Comparison of ENCODE assay signal across 27 mouse cellular contexts in genomic region chr12:110367102-110367501, GRCm38 (mm10).
DNase-seq lines count a peak whose midpoint lies in the region; ATAC-seq and TF ChIP-seq lines count a peak whose summit lies in the region.
"Had no signal": no experiment of that assay in that cellular context is flagged by ENCODE, and none has a peak within 500 bp of the region (broad histone marks: within the 10 kb centered on the region; RNA-seq: fewer than 3 reads in every experiment).

No protein-coding gene starts in this region.

- no peaks in the 10 kb centered on the region for H3K9me3 ChIP-seq in stomach, postnatal 0 days (ENCODE audit: control insufficient read depth, low read length)
- H3K9me3 ChIP-seq: forebrain, embryonic 15.5 days; heart, embryonic 10.5 days; heart, embryonic 15.5 days; hindbrain, embryonic 12.5 days; midbrain, embryonic 10.5 days had no signal

- no peak for TF ChIP-seq EP300 in heart, adult 2 months (IDR thresholded peaks at IDR 0.05; ENCODE audit: insufficient read depth, low read depth, low read length)
- no peak for TF ChIP-seq EP300 in stomach, postnatal 0 days (optimal IDR thresholded peaks at IDR 0.05)

- ATAC-seq in stomach, postnatal 0 days (ENCODE audit: low FRiP score, low TSS enrichment): no peak
- ATAC-seq: forebrain, embryonic 15.5 days had no signal

- no peak overlapping the region for H3K4me3 ChIP-seq in heart, adult 2 months
- no peak overlapping the region for H3K4me3 ChIP-seq in layer of hippocampus, adult 2 months
- H3K4me3 ChIP-seq in stomach, postnatal 0 days (ENCODE audit: low read depth, low read length): no peak overlapping the region
- H3K4me3 ChIP-seq: embryonic facial prominence, embryonic 12.5 days; forebrain, embryonic 15.5 days; heart, embryonic 10.5 days; heart, embryonic 15.5 days; hindbrain, embryonic 12.5 days; midbrain, embryonic 10.5 days had no signal

- no peak overlapping the region for H3K9ac ChIP-seq in heart, adult 2 months (ENCODE audit: low read depth, low read length)
- no peak overlapping the region for H3K9ac ChIP-seq in stomach, postnatal 0 days (ENCODE audit: low read length)
- H3K9ac ChIP-seq: embryonic facial prominence, embryonic 12.5 days; forebrain, embryonic 15.5 days; heart, embryonic 15.5 days; hindbrain, embryonic 12.5 days; liver, embryonic 14.5 days had no signal

- DNase-seq in heart, adult 2 months: no peak
- no peak for DNase-seq in heart, adult 18-20 months
- DNase-seq in layer of hippocampus, adult 2 months (ENCODE audit: low spot score in 2 of 2): no peak
- no peak for DNase-seq in layer of hippocampus, postnatal 14 days (ENCODE audit: low spot score in 2 of 2)
- DNase-seq in ES-CJ7 (ENCODE audit: low read depth, low spot score): peak; percentile 50
- no peak for DNase-seq in stomach, postnatal 0 days (ENCODE audit: low spot score)
- DNase-seq in cerebellum, postnatal 36 days: no peak
- DNase-seq: adrenal gland, postnatal 14 days; cerebellum, adult 11 months; cerebellum, adult 9-10 months; embryo, embryonic 11 days; gastrocnemius, postnatal 10 days; kidney, adult 2 months; kidney, postnatal 10 days; layer of hippocampus, adult 9-11 months; liver; lung, adult 2 months; lung, postnatal 14 days; right cerebral cortex, postnatal 14 days; thymus, postnatal 14 days had no signal

- no peaks in the 10 kb centered on the region for H3K27me3 ChIP-seq in heart, adult 2 months (ENCODE audit: control insufficient read depth, insufficient read depth, low read length)
- no peaks in the 10 kb centered on the region for H3K27me3 ChIP-seq in stomach, postnatal 0 days (ENCODE audit: control insufficient read depth, insufficient read depth, low read length)

- no peak overlapping the region for H3K4me2 ChIP-seq in stomach, postnatal 0 days (replicated peaks; ENCODE audit: low read depth)
- H3K4me2 ChIP-seq: embryonic facial prominence, embryonic 12.5 days; forebrain, embryonic 15.5 days; heart, embryonic 15.5 days; hindbrain, embryonic 12.5 days had no signal

- 92% methylated on average over 6 of the region's 6 CpGs for WGBS in heart, adult 2 months
- 96% methylated on average over 6 of the region's 6 CpGs for WGBS in stomach, postnatal 0 days

- no peaks in the 10 kb centered on the region for H3K79me2 ChIP-seq in heart, adult 2 months (replicated peaks; ENCODE audit: control insufficient read depth, insufficient read depth, low read length)

- H3K4me1 ChIP-seq in heart, adult 2 months (ENCODE audit: control insufficient read depth, insufficient read depth, low read length): no peaks in the 10 kb centered on the region
- H3K4me1 ChIP-seq in stomach, postnatal 0 days (replicated peaks; ENCODE audit: control insufficient read depth, insufficient read depth): no peaks in the 10 kb centered on the region
- H3K4me1 ChIP-seq: embryonic facial prominence, embryonic 12.5 days; forebrain, embryonic 15.5 days; heart, embryonic 10.5 days; heart, embryonic 15.5 days; midbrain, embryonic 10.5 days had no signal

- no peak for TF ChIP-seq POLR2A in heart, adult 2 months (IDR thresholded peaks at IDR 0.05; ENCODE audit: insufficient read depth, low read depth, low read length)

- no peaks in the 10 kb centered on the region for H3K36me3 ChIP-seq in heart, adult 2 months (ENCODE audit: control insufficient read depth, insufficient read depth, low read length)
- no peaks in the 10 kb centered on the region for H3K36me3 ChIP-seq in stomach, postnatal 0 days (ENCODE audit: control insufficient read depth, insufficient read depth, low read length)
- H3K36me3 ChIP-seq: embryonic facial prominence, embryonic 12.5 days; forebrain, embryonic 15.5 days; heart, embryonic 10.5 days; heart, embryonic 15.5 days; hindbrain, embryonic 12.5 days; midbrain, embryonic 10.5 days had no signal

- intact Hi-C loops in heart, adult 2 months (cut with DNase I): no loop called here

- H3K27ac ChIP-seq in heart, adult 2 months: no peak overlapping the region
- H3K27ac ChIP-seq in layer of hippocampus, adult 2 months: no peak overlapping the region
- H3K27ac ChIP-seq in stomach, postnatal 0 days (replicated peaks): no peak overlapping the region
- H3K27ac ChIP-seq: embryonic facial prominence, embryonic 12.5 days; forebrain, embryonic 15.5 days; heart, embryonic 10.5 days; heart, embryonic 15.5 days; hindbrain, embryonic 12.5 days; liver, embryonic 14.5 days; midbrain, embryonic 10.5 days had no signal

- TF ChIP-seq CTCF in heart, adult 2 months (IDR thresholded peaks at IDR 0.05): peak; percentile 13; the same call in 1 of the 2 replicates
- peak; percentile 40 for TF ChIP-seq CTCF in layer of hippocampus, adult 2 months (conservative IDR thresholded peaks at IDR 0.05)
- peak; percentile 19; the same call in 1 of the 2 replicates for TF ChIP-seq CTCF in stomach, postnatal 0 days (IDR thresholded peaks at IDR 0.05; ENCODE audit: low read depth)
